Mouse (Mus musculus) adrenal gland, postnatal 36 days (tissue): ENCODE results near the gene Wdr77. TPM values are rescaled to one million over a fixed set of nuclear protein-coding genes. Genes with fewer than 3 reads are reported as not detected.
"Not testable (repeated sequence)": the region's sequence is repeated elsewhere in the genome, so short reads cannot be mapped to it uniquely, and the experiment has no call there.

Experiments used
- DNase-seq, 2 experiments: peaks; one replicate each; pipeline ENCODE4 v3.0.0; 2021; ENCODE audit warnings: mixed read lengths in 1 of 2
- total RNA-seq, 2 experiments: library from RNA; stranded (reverse); gene quantifications; 2 replicates each; pipeline ENCODE4 v1.2.3; 2021

Gene Wdr77
- total RNA-seq, 2 experiments from 2014 or later, result 65.5 to 68.3 TPM

DNA sequence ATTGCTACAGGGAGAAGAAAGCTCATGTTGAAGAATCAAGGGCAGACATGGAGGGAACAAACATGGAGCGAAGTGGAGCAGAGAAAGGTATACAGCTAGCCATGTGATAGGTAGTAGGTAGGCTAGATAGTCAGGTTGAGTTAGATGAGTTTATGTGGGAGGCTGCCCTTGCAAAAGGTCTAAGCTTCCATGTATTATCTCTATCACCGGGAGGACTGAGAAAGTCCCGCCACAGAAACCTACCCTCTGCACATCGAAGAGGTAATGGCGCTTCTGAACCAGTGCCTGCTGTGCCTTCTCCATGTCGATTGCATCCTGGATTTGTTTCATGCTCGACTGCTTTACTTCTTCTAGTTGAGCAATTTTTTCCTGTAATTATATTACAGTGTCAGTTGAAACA is 7.8 kb upstream of the Wdr77 start:
- no peak for DNase-seq

DNA sequence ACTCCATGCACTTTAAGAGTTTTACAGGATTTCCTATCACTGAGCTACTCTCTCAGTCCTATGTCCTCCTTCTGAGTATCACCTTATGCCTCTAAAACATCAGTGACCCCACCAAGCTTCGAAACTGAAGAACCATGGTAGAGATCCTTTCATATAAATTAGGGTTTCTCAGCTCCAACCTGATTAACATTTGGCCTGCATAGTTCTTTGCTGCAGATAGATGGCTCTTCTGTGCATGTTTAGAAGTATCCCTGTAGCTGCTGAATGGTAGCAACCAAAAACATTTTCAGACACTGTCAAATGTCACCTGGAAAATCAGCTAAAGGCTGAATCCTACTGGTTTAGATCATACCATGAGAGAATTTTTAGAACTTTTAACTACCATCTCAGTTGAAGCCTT is 1.9 kb upstream of the Wdr77 start:
- no peak for DNase-seq

DNA sequence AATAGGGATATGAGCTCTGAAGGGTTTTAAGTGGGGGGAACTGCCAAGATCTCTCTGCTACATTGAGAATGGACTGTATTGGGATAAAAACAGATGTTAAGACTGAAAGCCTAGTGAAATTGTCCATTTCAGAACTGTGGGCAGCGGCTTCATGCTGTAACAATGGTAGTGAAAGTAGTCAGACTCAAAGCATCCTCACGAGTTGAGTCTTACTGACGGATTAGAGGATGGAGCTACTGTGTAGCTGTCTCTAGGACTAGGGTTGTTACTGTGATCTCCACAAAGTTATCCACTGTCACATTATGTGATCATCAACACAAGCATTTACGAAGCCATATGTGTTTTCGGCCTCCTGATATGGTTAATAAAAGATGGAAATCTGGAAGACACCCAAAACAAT is 965 bp upstream of the Wdr77 start:
- DNase-seq, result no peak

DNA sequence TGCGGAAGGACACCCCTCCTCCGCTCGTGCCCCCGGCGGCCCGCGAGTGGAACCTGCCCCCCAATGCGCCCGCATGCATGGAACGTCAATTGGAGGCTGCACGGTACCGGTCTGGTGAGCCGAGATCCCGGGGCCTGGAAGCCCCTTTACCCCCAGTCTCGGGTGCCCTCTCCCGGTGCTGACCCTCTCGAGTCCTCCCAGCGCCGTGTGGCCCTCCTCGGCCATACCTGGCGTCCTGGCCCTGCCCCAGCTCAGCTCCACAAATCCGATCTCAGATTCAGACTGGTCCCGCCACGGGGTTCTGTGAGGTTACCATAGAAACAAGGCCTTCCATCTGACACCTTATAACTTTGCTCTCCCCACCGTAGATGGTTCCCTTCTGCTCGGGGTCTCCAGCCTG is 416 bp downstream of the Wdr77 start:
- no peak for DNase-seq

DNA sequence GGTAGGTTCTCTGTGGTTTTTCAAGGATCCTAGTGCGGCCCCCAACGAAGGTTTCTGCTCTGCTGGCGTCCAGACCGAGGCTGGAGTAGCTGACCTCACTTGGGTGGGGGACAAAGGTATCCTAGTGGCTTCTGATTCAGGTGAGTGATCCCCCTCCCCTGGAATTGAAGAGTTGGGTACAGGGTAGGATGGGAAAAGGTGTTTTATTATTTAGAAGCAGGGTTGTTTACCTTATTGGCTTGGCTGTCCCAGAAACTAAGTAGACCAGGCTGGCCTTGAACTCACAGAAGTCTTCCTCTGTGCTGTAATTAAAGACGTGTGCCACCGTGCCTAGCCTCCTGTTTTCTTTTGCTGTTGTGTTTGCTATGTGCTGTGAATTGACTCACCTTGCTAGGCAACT is 830 bp downstream of the Wdr77 start, which contains the start of gene Atp5f1:
Atp5f1 (minus strand) TSS at position 101 of the 400 bp plus-strand sequence.
- no peak for DNase-seq

DNA sequence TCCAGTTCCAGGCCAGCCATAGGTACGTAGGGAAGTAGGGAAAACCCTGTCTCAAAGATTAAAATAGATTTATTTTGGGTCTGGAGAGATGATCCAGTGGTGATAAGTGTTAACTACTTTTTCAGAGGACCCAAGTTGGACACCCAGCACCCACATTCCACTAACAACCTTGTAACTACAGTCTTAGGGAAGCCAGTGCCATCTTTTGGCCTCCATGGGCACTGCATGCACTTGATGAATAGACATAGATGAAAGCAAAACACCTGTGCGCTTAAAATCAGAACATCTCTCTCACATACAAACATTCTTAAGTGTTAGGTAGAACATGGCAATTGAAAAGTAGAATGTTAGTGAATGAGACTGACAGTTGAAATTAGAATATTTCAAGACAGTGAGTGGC is 1.5 kb downstream of the Wdr77 start:
- no peak for DNase-seq

- no peak for DNase-seq
Observed at GRCm38 (mm10) chr3:105971831-105972446, 12.8 kb downstream of the Wdr77 start.

DNA sequence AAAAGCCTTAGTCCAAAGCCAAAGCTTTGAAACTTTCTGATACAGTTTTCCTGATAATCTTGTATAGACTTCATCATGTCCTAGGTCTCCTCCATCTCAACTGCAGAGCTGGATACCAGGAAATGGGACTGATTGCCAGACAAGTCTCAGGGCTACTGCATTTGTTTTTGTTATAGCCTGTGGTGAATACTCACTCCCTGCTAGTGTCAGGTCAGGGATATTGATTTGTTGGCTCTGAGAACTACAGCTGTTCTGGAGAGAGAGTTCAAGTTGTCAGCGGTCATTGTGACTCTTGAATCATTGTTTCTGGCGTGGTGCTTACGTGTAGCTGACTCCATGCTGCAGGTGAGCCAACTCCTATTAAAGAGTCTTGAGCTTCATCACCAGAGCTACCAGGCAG is 14.2 kb downstream of the Wdr77 start, which contains the start of gene Ovgp1:
Ovgp1 (plus strand) TSS at position 301 of the 400 bp plus-strand sequence.
- no peak for DNase-seq

- no peak for DNase-seq
Observed at GRCm38 (mm10) chr3:105974174-105974573, 15.0 kb downstream of the Wdr77 start.

DNA sequence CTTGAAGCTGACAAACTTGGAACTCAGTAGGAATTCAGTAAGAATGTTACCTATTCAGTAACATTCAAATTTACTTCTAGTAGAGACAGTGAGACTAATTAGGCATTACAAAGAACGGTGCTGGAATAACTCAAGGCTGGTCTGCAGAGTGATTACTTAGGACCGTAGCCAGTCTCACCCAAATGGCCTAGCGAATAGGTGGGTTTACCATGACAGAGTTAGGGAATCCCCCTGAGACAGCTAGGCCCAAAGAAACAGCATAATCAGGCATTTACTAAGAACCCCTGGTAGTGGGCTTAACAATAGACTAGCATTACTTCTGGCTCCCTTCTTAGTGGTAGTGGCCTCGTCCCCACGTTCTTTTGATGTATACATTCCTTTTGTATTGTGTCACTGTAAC is 30.4 kb downstream of the Wdr77 start:
- DNase-seq, result not testable (repeated sequence)

- DNase-seq, result peak; percentile 25 to 47
Observed at GRCm38 (mm10) chr3:105991653-105992283, 32.6 kb downstream of the Wdr77 start.

- DNase-seq, result no peak
Observed at GRCm38 (mm10) chr3:105994730-105995129, 35.6 kb downstream of the Wdr77 start.

DNA sequence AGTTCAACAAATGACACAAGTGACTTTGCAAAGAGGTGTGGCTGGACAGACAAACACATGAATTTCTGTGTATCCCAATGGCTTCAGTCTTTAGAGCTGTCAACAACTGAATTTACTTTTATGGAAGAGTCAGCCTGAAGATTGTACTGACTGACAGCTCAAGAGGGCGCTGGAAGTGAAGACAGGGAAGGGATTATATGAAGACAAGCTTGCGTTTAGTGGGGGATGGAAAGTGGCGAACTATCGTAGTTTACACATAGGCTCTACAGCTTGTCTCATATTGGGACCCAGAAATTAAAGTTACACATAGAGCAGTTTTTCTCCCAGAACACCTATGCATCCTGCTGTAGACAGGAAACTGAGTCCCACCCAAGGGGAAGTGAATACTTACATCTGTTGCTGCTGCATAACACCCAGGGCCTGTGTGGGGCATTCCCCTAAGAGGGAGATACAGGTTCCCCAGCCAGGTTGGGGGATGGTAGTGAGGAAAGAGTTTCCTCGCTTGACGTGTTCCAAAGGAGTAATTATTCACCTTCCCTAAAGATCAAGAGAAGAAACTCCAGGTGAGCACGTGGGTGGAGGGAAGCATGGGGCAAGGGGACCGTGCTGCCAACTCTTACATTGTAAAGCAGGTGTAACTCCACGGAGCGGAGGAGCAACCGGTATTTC is 41.7 kb downstream of the Wdr77 start:
- no peak for DNase-seq

DNA sequence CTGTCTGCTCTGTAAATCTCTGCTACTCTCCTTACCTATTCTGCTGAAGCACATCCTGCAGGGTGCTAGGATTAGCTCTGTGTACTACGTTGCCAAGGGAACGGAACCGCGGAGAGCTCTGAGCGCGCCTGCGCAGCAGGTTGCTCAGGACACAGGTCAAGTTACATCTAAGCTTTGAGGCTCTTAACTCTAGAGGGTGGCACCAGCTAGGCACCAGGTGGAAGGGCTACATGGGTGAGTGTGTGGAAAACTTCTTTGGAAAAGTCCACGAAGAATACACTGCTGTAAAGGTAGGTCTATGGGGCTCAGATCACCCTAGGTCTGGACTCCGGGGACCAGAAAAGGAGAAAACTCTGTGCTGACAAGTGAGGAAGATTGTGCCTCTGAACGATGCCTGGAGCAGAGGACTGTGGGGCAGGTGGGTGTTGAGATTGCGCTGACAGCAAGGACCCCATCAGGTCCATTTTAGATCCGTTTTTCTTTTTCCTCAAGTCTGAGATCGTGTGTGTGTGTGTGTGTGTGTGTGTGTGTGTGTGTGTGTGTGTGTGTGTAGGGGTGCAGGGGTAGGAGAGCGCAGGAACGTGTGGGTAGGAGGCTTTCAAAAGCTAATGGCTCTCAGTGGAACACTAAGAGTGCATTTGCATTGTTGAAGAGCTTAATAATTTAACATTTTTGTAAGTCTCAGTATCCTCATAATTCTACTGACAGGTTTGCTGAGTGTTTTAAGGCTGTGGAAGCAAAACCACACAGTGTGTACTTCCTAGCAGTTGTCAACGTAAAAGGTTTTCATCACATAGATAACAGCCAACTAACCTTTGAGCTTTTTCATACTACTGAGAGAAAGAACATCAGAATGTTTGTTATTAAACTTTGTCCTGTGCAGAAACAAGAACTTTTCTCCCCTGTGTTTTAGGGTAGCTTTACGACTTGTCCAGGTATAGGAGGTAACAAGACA is 42.5 kb downstream of the Wdr77 start:
- DNase-seq, result peak in 1 of 2 experiments; percentile 3

- DNase-seq, result not testable (repeated sequence)
Observed at GRCm38 (mm10) chr3:106003360-106003759, 44.2 kb downstream of the Wdr77 start.

GRCm38 (mm10) chr3:106014546-106014945 is 55.4 kb downstream of the Wdr77 start, which contains the start of gene Pifo:
Pifo (minus strand) TSS chr3:106014646.
- DNase-seq, result no peak

Other genes with a start within 250 kb of the Wdr77 start
- 100 to 1,000 TPM; 192 to 211 TPM for gene Rap1a, start 158.0 kb upstream of the Wdr77 start, total RNA-seq
- gene Adora3, start 88.5 kb upstream of the Wdr77 start, total RNA-seq, result under 1 TPM in 1 of 2 experiments, not detected in 1; 0.40 TPM
- under 1 TPM in 1 of 2 experiments, not detected in 1; 0.33 TPM for gene Tmigd3, start 88.5 kb upstream of the Wdr77 start, total RNA-seq
- gene I830077J02Rik, start 26.7 kb upstream of the Wdr77 start, total RNA-seq, result under 1 TPM; 0.66 to 0.76 TPM
- 100 to 1,000 TPM; 351 to 362 TPM for gene Atp5f1, start 730 bp downstream of the Wdr77 start, total RNA-seq
- gene Ovgp1, start 14.3 kb downstream of the Wdr77 start, total RNA-seq, result under 1 TPM; 0.26 to 0.69 TPM
- gene Pifo, start 55.3 kb downstream of the Wdr77 start, total RNA-seq, result not detected
- not detected for gene Chil5, start 73.4 kb downstream of the Wdr77 start, total RNA-seq
- gene Chia1, start 153.9 kb downstream of the Wdr77 start, total RNA-seq, result not detected
- gene Chil3, start 208.2 kb downstream of the Wdr77 start, total RNA-seq, result not detected